Mouse (Mus musculus) heart, adult 2 months (tissue): ENCODE data around the gene Phf7.

Source experiments
- CTCF ChIP-seq: fragments of 200-600 bp; IDR thresholded peaks from 2 replicates; pipeline ENCODE4 v1.8.1; 2022; ENCODE audit warnings: antibody characterized with exemption, mild to moderate bottlenecking, moderate library complexity
- EP300 ChIP-seq: fragments of 200-500 bp; IDR thresholded peaks from 2 replicates; pipeline ENCODE4 v1.6.1; 2011; ENCODE audit warnings: low read depth, low read length, control low read depth; ENCODE audit not compliant: insufficient read depth

GRCm38 (mm10) chr14:31212499-31212898 lies 38.6 kb downstream of the Phf7 start:
- no peak for TF ChIP-seq CTCF
- TF ChIP-seq EP300 = no peak
